Mouse (Mus musculus) kidney, postnatal 4 days (tissue): ENCODE results near the gene Pusl1.

Experiments used
- DNase-seq, 2 experiments: peaks; one replicate each; pipeline ENCODE4 v3.0.0; 2021; ENCODE audit warnings: mixed read lengths in 2 of 2

Gene Pusl1

DNA sequence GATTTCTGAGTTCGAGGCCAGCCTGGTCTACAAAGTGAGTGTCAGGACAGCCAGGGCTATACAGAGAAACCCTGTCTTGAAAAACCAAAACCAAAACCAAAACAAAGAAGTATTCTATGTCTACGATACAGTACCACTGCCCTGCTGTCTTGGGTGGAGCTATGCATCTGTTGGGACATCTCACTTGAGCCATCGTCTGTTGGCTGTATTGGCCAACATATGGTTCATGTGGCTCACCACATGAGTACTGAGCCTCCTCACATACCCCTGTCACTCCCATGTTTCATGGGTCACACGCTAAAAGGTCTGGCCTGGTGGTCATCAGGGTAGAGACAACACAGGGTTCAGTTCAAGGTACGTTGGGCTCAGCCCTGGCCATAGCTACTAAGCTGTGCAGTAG, 5.3 kb downstream of the Pusl1 start:
- DNase-seq, result no peak

DNA sequence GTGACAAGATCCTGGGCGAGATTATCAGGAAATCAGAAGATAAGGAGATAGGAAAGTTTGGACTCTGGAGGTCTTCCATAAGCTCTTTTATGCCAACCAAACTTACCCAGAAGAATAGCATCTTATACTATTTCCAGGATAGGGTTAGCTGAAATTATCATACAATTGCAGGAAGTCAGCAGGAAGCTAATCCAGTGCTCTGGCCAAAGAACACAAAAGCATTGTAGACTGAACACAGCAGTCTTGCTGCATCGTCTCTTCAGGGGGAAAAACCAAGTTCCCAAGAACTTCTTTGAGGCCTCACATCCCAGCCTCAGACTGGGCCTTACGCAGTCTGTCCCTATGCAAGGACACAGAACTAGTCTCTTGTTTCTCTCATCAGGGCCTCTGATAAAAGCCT, 8.0 kb downstream of the Pusl1 start:
- no peak for DNase-seq

DNA sequence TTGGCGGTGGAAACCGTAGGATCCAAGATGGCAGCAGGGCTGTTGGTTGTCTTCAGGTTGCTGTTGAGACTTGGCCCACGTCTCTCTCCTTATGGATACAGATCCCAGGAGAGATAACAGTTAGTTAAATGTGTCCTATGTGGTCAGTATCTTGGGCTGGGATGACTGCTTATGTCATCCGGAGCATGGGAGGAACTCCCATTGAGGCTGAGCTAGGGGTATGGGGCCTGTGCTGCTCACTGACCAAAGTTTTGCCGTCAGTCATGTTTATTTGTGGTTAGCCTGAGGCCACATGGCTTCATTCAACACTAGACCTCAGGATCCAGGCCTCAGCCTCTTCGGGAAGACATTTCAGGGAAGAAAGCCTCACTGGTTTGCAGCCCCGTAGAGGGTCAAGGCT, 20.2 kb downstream of the Pusl1 start:
- DNase-seq, result no peak

DNA sequence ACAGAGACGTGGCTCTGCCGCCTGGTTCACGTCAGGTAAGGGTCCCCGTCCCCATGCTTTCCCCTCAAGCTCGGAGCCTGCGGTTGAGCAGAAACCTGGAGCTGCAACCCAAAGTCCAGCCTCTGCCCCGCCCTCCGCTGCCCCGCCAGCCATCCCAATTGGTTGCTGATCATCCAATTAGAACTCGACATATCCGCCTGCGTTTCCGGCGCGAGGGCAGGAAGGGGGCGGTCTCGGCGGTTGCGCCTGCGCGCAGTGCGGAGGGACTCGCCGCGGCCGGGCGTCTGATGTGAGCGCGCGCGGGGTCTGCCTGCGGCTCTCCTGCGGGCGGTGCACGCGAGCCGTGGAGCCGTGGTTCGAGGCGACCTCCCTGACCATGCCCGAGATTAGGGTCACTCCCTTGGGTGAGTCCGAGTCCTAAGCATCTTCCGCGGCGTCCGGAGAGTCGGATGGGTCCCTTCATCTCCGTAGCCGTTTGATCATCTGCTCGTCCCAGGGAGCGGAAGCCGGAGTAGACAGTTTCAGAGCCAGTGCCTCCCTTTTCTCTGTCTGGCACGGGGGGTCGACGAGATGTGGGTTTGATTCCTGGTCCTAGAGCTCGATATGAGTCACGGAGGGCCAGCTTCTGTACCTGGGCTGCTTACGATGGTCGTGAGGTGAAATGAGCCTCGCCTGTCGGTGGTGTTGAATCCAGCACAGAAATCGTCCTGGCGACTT, 22.1 kb downstream of the Pusl1 start, which contains the start of the genes Cptp and Ints11:
Gene Cptp, minus strand, starts transcription at position 124 of the 717 bp plus-strand sequence.
Gene Ints11, plus strand, starts transcription at position 230 of the 717 bp plus-strand sequence.
- peak; percentile 97 to 98 for DNase-seq

DNA sequence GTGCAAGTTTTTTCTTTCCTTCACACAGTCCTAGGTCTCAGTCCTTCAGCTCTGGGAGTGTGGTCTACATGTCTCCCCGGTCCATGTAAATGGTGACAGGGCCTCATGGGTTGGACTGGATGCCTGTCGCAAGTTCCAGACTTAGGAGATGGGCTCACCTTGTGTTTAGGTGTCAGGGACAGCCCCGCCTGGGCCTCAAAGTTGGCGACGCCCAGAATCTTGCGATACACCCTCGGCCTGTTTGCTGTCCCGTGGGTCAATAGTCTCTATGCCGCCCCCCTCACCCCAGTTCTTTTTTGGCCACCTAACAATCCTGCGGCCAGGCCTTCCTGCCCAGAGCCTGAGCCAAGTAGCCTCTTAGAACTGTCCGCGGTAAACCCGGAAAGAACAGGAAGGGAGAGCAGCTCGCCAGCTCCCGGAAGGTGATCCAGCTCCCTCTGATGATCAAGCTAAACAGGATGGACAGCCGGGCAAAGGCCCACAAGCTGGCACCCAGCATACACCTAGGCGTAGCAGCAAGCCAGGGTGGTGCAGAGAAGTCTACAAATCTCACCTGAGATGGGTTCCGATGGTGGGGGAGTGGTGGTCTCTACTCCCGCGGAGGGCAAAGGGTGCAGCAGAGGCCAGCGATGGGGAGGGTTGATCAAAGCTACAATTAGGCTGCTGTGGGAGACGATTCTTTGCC, 22.8 kb downstream of the Pusl1 start:
- peak; percentile 22 to 57 for DNase-seq

DNA sequence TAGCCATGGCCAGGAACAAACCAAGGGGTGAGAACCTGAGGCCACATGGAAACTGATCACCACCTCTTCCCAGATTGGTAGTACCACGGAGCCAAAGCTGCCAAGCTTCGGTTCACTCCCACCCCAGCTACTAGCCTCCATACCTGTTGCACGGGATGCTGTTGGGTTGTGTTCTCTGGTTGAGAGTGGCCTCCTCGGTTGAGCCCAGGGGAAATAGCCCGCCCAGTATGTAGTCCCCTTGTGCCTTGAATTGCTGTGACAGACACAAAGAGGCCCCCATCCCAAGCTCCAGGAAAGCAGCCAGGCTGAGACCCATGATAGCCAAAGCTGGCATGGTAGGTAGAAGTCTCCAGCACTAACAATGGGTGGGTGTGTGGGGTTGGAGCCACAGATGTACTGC, 28.6 kb downstream of the Pusl1 start, which contains the start of gene Tas1r3:
Gene Tas1r3, minus strand, starts transcription at position 362 of the 400 bp plus-strand sequence.
- DNase-seq, result no peak

DNA sequence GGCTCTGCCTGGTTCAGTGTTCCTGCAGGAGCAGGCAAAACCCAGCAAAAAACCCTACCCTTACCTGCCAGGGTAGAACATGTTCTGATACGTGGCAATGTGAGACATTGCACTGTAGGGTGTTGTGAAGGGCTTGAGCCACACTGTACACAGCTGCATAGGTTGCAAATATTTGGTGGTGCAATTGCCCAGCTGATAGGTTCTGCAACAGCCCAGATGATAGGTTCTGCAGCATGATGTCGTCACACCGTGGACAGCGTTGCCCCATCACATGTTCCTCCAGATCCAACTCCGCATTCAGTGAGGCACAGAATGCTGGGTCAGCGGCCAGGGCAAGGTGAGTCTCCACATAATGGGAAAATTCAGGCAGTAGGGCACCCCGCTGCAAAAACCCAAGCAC, 29.8 kb downstream of the Pusl1 start:
- no peak for DNase-seq

DNA sequence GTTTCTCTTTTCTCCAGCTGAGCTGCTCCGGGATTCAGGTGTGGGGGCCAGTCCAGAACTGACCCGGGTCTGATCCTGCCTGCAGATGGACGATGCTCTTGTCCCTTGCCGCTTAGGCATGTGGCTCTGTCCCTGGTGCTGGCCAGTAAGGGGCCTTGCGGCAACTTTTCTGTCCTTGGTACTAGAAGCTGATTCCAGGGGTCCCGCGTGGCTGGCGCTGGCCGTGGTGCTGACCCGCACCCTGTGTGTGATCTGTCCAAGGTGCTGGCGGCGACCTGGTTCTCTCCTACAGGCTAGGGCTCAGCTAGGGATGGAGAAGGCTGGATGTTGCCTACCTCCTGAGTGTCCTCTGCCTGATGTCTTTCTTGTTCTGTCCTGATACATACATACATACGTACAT, 32.3 kb downstream of the Pusl1 start:
- peak; percentile 92 for DNase-seq

DNA sequence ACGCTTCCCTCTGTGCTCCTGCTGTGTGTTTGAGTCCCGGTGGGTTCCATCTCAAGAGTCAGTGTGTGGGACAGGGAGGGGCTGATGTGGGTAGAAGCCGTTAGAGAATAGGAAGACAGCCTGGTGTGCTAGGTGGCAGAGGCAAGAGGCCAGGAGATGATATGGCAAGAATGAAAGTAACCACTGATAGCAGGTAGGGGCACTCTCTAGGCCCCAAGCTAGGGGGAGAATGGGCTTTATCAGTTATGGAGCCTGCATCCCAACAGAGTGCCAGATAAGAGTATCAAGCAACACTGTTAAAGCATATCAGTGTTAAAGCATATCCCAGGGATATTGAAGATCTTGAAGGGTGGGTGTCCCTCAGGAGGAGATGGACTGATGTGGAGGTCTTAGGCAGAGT, 34.7 kb downstream of the Pusl1 start:
- DNase-seq, result no peak

DNA sequence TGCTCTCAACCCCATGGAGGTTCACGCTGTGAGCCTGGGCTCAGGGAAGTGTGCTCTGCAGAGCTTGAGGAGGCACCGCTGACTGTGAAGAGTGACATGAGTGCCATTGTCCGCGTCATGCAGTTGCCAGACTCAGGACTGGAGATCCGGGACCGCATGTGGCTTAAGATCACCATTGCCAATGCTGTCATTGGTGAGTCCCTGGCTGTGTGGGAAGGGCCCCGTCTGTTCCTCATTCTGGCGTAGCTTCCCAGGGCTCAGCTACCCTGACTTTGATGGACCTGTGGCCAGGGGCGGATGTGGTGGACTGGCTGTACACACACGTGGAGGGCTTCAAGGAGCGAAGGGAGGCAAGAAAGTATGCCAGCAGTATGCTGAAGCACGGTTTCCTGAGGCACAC, 35.5 kb downstream of the Pusl1 start:
- DNase-seq, result no peak

DNA sequence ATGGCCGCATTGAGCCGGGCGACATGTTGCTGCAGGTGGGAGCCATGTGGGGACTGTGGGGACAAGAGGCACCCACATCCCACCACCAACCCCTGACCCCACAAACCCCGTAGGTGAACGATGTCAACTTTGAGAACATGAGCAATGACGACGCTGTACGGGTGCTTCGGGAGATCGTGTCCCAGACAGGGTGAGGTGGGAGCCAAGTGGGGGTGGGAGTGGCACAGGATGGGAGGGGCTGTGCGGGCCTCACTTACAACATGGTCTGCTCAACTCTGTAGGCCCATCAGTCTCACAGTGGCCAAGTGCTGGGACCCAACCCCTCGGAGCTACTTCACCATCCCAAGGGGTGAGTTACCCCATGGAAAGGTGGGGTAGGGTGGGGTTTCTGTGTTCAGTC, 36.6 kb downstream of the Pusl1 start:
- no peak for DNase-seq

DNA sequence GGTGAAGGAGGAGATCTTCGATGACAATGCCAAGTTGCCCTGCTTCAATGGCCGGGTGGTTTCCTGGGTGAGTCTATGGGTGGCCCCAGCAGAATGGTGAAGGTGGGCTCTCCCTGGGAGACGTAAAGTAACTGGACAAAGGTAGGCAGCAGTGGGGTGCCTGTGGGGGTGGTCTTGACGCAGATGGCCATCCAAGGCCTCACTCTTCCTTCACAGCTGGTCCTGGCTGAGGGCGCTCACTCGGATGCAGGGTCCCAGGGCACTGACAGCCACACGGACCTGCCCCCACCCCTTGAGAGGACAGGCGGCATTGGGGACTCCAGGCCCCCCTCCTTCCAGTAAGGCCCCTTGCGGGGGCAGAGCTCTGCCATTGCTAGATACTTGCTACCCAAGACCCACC, 38.2 kb downstream of the Pusl1 start:
- DNase-seq, result no peak

DNA sequence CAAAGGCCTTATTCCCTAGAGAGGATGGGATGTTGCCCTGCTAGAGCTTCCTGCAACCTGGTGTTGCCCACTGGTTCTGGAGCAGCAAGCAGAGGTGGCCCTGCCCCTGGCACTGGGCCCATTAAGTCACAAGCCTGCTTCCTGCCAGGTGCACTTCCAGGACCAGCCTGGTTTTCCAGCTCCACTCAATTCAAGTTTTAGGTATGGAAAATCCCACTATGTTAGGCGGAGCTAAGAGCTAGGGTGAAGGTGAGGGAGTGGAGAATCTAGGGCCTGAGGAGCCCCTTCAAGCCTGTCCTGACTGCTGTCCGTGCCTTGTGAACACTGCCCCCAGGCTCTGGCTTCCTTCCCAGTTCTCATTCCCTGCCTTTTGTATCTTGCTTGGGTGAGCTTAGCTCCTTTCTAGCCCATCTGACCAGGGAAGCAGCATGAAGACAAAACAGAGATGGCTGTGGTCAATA, 39.6 kb downstream of the Pusl1 start:
- DNase-seq, result peak in 1 of 2 experiments; percentile 57

DNA sequence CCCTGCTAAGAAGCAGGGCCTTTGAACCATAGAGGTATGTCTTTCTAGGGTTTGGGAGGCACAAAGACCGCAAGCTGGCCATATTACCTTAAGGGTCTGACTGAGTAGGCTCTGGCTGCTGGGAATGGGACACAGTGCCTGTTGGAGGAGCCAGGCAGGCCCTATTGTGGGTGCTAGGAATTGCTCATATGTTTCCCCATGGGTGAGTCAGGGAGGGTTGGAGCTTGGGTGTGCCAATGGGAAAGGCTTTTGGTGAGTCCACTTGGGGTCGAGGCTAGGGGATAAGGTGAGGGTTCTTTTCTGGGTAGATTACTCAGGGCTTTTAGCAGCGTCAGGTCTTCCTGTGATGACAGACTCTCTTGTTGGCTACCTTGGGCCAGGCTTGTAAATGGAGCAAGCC, 40.2 kb downstream of the Pusl1 start:
- no peak for DNase-seq

DNA sequence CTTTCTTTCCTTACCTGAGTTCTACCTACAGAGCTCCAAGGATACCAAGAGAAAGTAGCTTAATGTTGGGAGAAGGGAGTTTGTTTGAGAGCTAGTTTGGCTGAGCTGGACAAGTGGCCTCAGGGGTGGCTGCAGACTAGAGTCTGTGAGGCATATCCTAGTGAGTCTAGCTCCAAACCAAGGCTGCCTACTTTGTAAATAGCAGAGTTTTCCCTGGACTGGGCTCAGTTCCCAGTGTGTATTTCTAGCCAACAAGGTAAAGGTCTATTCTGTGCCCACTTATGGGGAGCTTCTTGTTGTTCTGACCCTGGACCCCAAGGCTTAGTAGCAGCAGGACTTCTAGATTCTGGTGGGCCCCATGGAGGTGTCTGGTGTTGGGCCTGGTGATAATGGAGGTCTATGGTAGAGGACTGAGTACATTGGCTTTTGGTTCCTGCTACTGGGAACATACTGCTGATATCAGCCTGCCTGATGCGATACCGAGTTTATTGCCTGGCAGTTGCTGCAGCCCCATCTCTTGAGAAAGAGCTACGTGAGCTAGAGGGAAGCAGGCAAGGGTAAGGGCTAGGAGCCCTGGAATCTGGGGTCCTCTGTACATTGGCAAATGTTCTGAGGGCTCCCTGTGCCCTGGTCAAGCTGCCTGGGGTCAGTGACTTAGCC, 41.7 kb downstream of the Pusl1 start:
- no peak for DNase-seq

DNA sequence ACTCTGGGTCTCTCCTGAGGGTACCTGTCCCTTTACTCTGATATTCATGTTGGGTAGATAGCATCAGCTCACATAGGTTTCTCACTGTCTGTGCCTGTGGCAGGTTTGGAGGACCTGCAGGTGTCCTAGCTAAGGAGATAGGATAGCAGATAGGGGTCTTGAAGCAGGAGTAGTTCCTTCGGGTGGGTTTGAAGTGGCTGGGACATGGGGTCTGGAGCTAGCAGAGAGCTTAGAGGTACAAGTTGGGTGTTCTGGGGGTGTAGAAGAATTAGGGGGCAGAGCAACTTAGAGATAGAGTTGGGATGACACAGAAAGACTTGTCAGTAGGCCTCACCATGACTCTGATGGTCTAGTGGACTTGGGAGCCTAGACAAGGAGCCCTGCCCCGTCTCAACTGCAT, 42.2 kb downstream of the Pusl1 start:
- DNase-seq, result no peak

DNA sequence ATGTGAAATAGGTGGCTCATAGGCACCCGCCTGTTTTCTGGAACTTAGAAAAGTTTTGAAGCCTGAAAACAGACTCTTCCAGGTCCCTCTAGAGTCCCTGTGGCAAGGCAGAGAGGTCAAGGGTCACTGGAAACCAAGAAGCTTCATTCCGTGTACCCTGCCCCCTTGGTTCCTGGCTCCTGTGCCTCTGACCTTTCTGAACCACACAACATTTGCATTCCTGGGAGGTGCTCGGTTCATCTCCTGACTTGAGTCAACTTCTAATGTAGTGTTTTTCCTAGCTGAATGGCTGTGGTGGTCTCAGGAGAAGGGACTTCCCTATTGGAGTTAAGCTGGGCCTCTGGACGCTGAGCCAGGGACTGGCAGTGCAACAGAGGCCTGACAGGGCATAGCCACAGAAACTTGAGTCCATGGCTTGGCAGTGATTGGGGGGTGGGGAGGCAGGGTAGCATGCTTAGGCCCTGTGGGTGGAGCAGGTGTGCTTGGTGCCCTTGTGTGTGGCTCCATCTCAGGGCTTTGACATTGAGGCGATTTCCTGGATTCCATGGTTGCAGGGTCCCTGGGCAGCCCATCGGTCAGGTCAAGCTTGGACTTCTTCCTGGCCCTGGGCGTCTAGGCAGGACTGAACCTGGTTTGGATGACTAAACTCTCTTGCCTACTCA, 43.0 kb downstream of the Pusl1 start:
- peak in 1 of 2 experiments; percentile 36 for DNase-seq

DNA sequence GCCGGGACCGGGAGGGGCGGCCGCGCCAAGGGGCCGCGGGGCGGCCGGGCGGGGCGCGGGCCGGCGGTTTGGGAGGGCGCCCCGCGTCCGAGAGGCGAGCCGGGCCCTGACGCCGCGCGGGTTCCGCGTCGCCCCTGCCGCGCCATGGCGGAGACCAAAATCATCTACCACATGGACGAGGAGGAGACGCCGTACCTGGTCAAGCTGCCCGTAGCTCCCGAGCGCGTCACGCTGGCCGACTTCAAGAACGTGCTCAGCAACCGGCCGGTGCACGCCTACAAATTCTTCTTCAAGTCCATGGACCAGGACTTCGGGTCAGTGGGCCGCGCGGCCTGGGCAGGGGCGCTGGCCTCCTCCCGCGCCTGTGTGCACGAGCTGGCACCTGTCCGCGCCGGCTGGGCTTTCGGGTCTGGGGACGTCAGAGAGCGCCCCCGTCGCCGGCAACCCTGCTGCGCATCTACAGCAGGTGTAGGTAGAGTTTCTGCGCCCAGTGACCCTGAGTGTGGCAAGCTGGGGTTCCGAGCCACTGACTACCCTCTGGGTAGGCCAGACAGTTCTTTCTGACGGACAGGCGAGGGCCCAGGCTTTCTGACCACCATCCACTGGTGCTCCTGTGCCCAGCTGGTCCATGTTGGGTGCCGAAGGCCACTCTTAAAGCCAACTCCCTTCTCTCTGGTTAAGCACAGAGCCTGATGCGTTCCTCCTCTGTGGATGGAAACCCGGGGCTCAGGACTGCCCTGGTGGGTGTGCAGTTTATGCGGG, 43.8 kb downstream of the Pusl1 start:
- peak; percentile 59 to 75 for DNase-seq

DNA sequence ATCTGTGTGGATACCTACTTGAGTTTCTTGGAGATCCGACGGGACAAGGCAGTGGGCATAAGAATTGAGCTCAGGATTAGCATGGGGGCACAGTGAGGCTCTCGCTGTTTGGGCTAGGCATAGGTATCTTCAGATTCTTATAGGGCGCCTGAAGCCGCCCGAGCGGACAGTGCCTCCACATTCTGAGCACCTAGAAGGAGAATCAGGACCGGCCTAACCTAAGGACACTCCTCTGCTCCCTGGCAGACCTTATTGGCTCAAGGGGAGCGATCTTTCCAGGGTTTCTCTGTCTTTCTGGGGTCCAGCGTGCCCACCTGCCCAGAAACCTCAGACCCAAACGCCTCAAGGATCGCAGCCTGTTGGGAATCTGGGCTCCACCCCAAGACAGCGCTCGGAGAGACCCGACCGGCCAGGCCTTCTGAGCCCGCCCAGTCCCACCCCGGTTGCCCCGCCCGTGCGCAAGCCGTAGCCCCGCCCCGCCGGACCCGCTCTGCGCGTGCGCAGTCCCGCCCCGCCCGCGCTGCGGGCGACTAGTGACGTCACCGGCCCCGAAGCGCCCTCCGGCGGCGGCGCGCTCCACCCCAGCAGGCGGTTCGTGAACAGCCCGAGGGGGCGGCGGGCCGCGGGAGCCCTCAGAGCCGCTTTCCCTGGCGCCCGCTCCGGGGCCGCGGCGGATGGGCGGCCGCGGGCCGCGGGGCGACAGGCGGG, 44.6 kb downstream of the Pusl1 start, which contains the start of gene Dvl1:
Gene Dvl1, plus strand, starts transcription at position 532 of the 708 bp plus-strand sequence.
- DNase-seq, result peak; percentile 96 to 97

DNA sequence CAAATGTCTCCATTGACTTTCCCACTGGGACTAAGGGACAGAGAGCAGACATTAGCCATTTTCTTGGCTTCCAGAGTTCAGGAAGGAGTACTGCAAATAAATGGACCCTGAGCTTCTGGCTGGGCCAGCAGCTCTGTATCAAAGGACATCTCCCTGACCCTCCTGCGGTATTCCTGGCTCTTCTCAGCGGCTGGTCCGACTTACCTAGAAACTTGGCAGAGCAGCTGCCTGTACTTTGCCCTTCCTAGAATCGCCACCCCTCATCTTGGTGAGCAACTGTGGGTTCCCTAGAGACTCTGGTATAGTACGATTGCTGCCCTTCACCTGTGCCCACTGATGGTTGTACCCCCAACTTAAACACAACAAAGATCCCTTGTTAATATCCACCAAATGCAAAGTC, 48.4 kb downstream of the Pusl1 start:
- no peak for DNase-seq

DNA sequence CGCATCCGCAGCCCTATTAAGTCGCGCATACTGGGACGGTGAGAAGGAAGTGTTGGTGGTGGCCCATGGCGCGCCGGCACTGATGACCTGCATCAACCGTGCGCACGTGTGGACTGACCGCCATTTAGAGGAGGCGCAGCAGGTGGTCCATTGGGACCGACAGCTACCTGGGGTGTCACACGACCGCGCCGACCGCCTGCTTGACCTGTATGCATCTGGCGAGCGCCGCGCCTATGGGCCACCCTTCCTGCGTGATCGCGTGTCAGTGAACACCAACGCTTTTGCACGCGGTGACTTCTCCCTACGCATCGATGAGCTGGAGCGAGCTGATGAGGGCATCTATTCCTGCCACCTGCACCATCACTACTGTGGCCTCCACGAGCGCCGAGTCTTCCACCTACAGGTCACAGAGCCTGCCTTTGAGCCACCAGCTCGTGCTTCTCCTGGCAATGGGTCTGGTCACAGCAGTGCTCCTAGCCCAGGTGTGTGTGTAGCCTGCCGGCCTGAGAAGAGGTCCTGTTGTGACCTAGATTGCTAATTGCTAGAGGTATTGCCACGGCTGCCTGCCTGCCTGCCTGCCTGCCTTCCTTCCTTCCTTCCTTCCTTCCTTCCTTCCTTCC, 49.8 kb downstream of the Pusl1 start:
- DNase-seq, result no peak
